ENCODE assay signal across 19 mouse cellular contexts in genomic region chr8:123958130-123958529, GRCm38 (mm10). TPM values are rescaled to one million over a fixed set of nuclear protein-coding genes. Genes with fewer than 3 reads are reported as not detected.
A peak's percentile ranks its signal among the peaks of the same experiment; 100 is the strongest.
DNase-seq lines count a peak whose midpoint lies in the region; ATAC-seq lines count a peak whose summit lies in the region.
"Had no signal": no experiment of that assay in that cellular context is flagged by ENCODE, and none has a peak within 500 bp of the region (broad histone marks: within the 10 kb centered on the region; RNA-seq: fewer than 3 reads in every experiment).

No protein-coding gene starts in this region.

- H3K27me3 ChIP-seq in heart, embryonic 12.5 days (replicated peaks) = no peaks in the 10 kb centered on the region
- H3K27me3 ChIP-seq in neural tube, embryonic 15.5 days (replicated peaks) = no peaks in the 10 kb centered on the region
- H3K27me3 ChIP-seq: limb, embryonic 15.5 days had no signal

- no peak for ATAC-seq in heart, embryonic 12.5 days (ENCODE audit: insufficient number of reproducible peaks, low FRiP score)
- no peak for ATAC-seq in neural tube, embryonic 15.5 days (ENCODE audit: low FRiP score)
- ATAC-seq: intestine, postnatal 0 days had no signal

- WGBS in heart, embryonic 12.5 days = 73% methylated on average over 17 of the region's 17 CpGs
- 82% methylated on average over 17 of the region's 17 CpGs for WGBS in neural tube, embryonic 15.5 days

- intact Hi-C loops in left cerebral cortex, postnatal 4 days (cut with DNase I) = no loop called here

- peaks cover 88% of the 10 kb centered on the region for H3K36me3 ChIP-seq in heart, embryonic 12.5 days
- peaks cover 66% of the 10 kb centered on the region for H3K36me3 ChIP-seq in neural tube, embryonic 15.5 days

- H3K4me1 ChIP-seq in heart, embryonic 12.5 days (replicated peaks) = no peaks in the 10 kb centered on the region
- no peaks in the 10 kb centered on the region for H3K4me1 ChIP-seq in neural tube, embryonic 15.5 days
- H3K4me1 ChIP-seq: hindbrain, embryonic 10.5 days had no signal

- H3K4me3 ChIP-seq in heart, embryonic 12.5 days = no peak overlapping the region
- no peak overlapping the region for H3K4me3 ChIP-seq in neural tube, embryonic 15.5 days (replicated peaks)
- H3K4me3 ChIP-seq: erythroblast, embryonic 14.5 days; gastrocnemius, adult 2 months; hindbrain, embryonic 10.5 days; limb, embryonic 15.5 days; myocyte had no signal

- no peak overlapping the region for H3K9ac ChIP-seq in heart, embryonic 12.5 days
- no peak overlapping the region for H3K9ac ChIP-seq in neural tube, embryonic 15.5 days (replicated peaks)
- H3K9ac ChIP-seq: limb, embryonic 15.5 days had no signal

- no peak overlapping the region for H3K4me2 ChIP-seq in heart, embryonic 12.5 days
- H3K4me2 ChIP-seq in neural tube, embryonic 15.5 days = no peak overlapping the region
- H3K4me2 ChIP-seq: limb, embryonic 15.5 days had no signal

- peak; percentile 95 for DNase-seq in heart, adult 11 months
- peak; percentile 28 to 47 for DNase-seq in left cerebral cortex, adult 18-20 months (ENCODE audit: low spot score in 2 of 2)
- DNase-seq in left cerebral cortex, postnatal 4 days = no peak
- DNase-seq in heart, postnatal 4 days = peak; percentile 40
- DNase-seq in right cerebral cortex, postnatal 4 days = peak; percentile 21
- no peak for DNase-seq in thymus, postnatal 25 days
- DNase-seq: B cell, adult 2 months; cerebellum, adult 8-10 months; embryo, embryonic 11 days; gastrocnemius, adult 2 months; lung, adult 2 months had no signal

- no peaks in the 10 kb centered on the region for H3K9me3 ChIP-seq in heart, embryonic 12.5 days (replicated peaks)
- H3K9me3 ChIP-seq in neural tube, embryonic 15.5 days (replicated peaks) = no peaks in the 10 kb centered on the region
- H3K9me3 ChIP-seq: G1E; hindbrain, embryonic 10.5 days; limb, embryonic 15.5 days had no signal

- no peak overlapping the region for H3K27ac ChIP-seq in heart, embryonic 12.5 days (ENCODE audit: poor library complexity, severe bottlenecking)
- no peak overlapping the region for H3K27ac ChIP-seq in neural tube, embryonic 15.5 days (replicated peaks)
- H3K27ac ChIP-seq: gastrocnemius, adult 2 months; hindbrain, embryonic 10.5 days; limb, embryonic 15.5 days had no signal

RNA-seq across cellular contexts. Expression of gene Nup133, which starts 9.1 kb away (rescaled TPM):
- 32.1 and 32.5 TPM in 2 replicates for polyA plus RNA-seq in heart, embryonic 12.5 days (2016; fragmentation: Nextera tagmentation; extraction: Ambion mirVana)
- total RNA-seq in left cerebral cortex, adult 18-20 months (2021) = 10 to 100 TPM; 21.7 to 23.5 TPM
- 10 to 100 TPM; 27.6 to 28.9 TPM for total RNA-seq in left cerebral cortex, postnatal 4 days (2021)
- 10 to 100 TPM; 20.1 to 21.5 TPM for total RNA-seq in heart, postnatal 4 days (2021)
- polyA plus RNA-seq in neural tube, embryonic 15.5 days (2015; fragmentation: Nextera tagmentation; extraction: Ambion mirVana) = 16.8 and 24.1 TPM in 2 replicates

RNA-seq across cellular contexts. Expression of gene Abcb10, which starts 24.8 kb away (rescaled TPM):
- polyA plus RNA-seq in heart, embryonic 12.5 days (2016; fragmentation: Nextera tagmentation; extraction: Ambion mirVana) = 36.1 and 37.3 TPM in 2 replicates
- total RNA-seq in left cerebral cortex, adult 18-20 months (2021) = 10 to 100 TPM; 17.3 to 20.1 TPM
- 10 to 100 TPM; 22.7 to 23.0 TPM for total RNA-seq in left cerebral cortex, postnatal 4 days (2021)
- total RNA-seq in heart, postnatal 4 days (2021) = 10 to 100 TPM; 36.9 to 37.8 TPM
- polyA plus RNA-seq in neural tube, embryonic 15.5 days (2015; fragmentation: Nextera tagmentation; extraction: Ambion mirVana) = 14.0 and 16.4 TPM in 2 replicates

Comparison
In these comparisons a context has a peak if more than half of its experiments do, and no peak if none do; other contexts are left out.
1. DNase-seq: peak in heart, adult 11 months (single experiment), left cerebral cortex, adult 18-20 months (2 of 2), heart, postnatal 4 days (single experiment) and right cerebral cortex, postnatal 4 days (single experiment); none in left cerebral cortex, postnatal 4 days (single experiment) and thymus, postnatal 25 days (single experiment).